Mouse (Mus musculus) olfactory bulb, adult 2 months (tissue): ENCODE measurements around the gene Rabl6. TPM values are rescaled to one million over a fixed set of nuclear protein-coding genes. Genes with fewer than 3 reads are reported as not detected.

Source experiments
- H3K27ac ChIP-seq: fragments of 200-500 bp; 2 replicates; pipeline ENCODE4 v1.5.1; 2012; ENCODE audit warnings: low read depth, low read length; ENCODE audit not compliant: insufficient read depth
- H3K4me1 ChIP-seq: fragments of 200-500 bp; 2 replicates; pipeline ENCODE4 v1.6.1; 2012; ENCODE audit warnings: low read length; ENCODE audit not compliant: control insufficient read depth, insufficient read depth
- H3K4me3 ChIP-seq: fragments of 200-500 bp; 2 replicates; pipeline ENCODE4 v1.5.1; 2012; ENCODE audit warnings: mild to moderate bottlenecking, low read depth, low read length, moderate library complexity; ENCODE audit not compliant: insufficient read depth
- CTCF ChIP-seq: fragments of 200-500 bp; IDR thresholded peaks from 2 replicates; pipeline ENCODE4 v1.5.1; 2012; ENCODE audit warnings: low read depth, mild to moderate bottlenecking, low read length, moderate library complexity; ENCODE audit not compliant: insufficient read depth
- POLR2A ChIP-seq: fragments of 200-500 bp; IDR thresholded peaks from 2 replicates; pipeline ENCODE4 v1.6.1; 2012; ENCODE audit warnings: mild to moderate bottlenecking, low read depth, low read length, moderate library complexity; ENCODE audit not compliant: insufficient read depth
- WGBS: fragments of 180-500 bp; shearing (Covaris S2); methylation state at CpG from one replicate; pipeline ENCODE4 v1.1.7; 2018; 5-methylcytosine and 5-hydroxymethylcytosine counted together
- polyA plus RNA-seq: library from polyadenylated mRNA; stranded (reverse); fragments of >200 nt; gene quantifications from 2 replicates; pipeline ENCODE4 v1.2.4, GENCODE M21; 2012; ENCODE audit warnings: low replicate concordance; ENCODE audit not compliant: missing spikeins, insufficient read depth, insufficient read length

The Rabl6 gene
- polyA plus RNA-seq, 1 experiment: not detected

- TF ChIP-seq CTCF (no peak), POLR2A (no peak)
- WGBS: 55% methylated on average over 75 of the region's 75 CpGs
- Histone ChIP-seq H3K27ac (no peak overlapping the region), H3K4me3 (no peak overlapping the region), H3K4me1 (peaks cover 64% of the 10 kb centered on the region)
These were observed 30.1 kb downstream of the Rabl6 start for GRCm38 (mm10) chr2:25577951-25578795.

- no peak overlapping the region for H3K27ac ChIP-seq
- 43% methylated on average over 92 of the region's 92 CpGs for WGBS
- H3K4me1 ChIP-seq: peaks cover 59% of the 10 kb centered on the region
- no peak for TF ChIP-seq POLR2A
- no peak for TF ChIP-seq CTCF
- H3K4me3 ChIP-seq: no peak overlapping the region
These were observed 31.1 kb downstream of the Rabl6 start for GRCm38 (mm10) chr2:25576965-25577891.

GRCm38 (mm10) chr2:25576028-25576850, 32.1 kb downstream of the Rabl6 start:
- Histone ChIP-seq H3K4me1 (peaks cover 53% of the 10 kb centered on the region), H3K27ac (0 out of 2 replicates have a peak overlapping the region, but pooled peaks have one; percentile 56), H3K4me3 (no peak overlapping the region)
- TF ChIP-seq CTCF (no peak), POLR2A (no peak)
- 73% methylated on average over 16 of the region's 16 CpGs for WGBS

- WGBS: 8% methylated on average over 21 of the region's 21 CpGs
- Histone ChIP-seq H3K4me1 (peaks cover 51% of the 10 kb centered on the region), H3K27ac (0 out of 2 replicates have a peak overlapping the region, but pooled peaks have one; percentile 56), H3K4me3 (peak overlapping the region; percentile 69)
- TF ChIP-seq POLR2A (no peak), CTCF (no peak)
These were observed 32.8 kb downstream of the Rabl6 start for GRCm38 (mm10) chr2:25575432-25576027.

- Histone ChIP-seq H3K27ac (peak within 1 kb of the TSS; percentile 96), H3K4me3 (peak within 1 kb of the TSS; percentile 69), H3K4me1 (peaks cover 46% of the 10 kb centered on the region)
- TF ChIP-seq POLR2A: peak; percentile 83
- no peak for TF ChIP-seq CTCF
- WGBS: under 1% methylated on average over 44 of the region's 45 CpGs
These were observed 33.5 kb downstream of the Rabl6 start, which contains the start of the genes Mamdc4 and Phpt1 for GRCm38 (mm10) chr2:25574579-25575431. TSS of gene Mamdc4 (minus strand) at chr2:25574845. TSS of gene Phpt1 (minus strand) at chr2:25575224.

GRCm38 (mm10) chr2:25574136-25574535, 34.2 kb downstream of the Rabl6 start:
- TF ChIP-seq CTCF: no peak
- no peak for TF ChIP-seq POLR2A
- H3K27ac ChIP-seq: peak overlapping the region; percentile 96; the same call in 1 of the 2 replicates
- H3K4me3 ChIP-seq: peak overlapping the region; percentile 69
- WGBS: 4% methylated on average over 11 of the region's 11 CpGs
- H3K4me1 ChIP-seq: peaks cover 39% of the 10 kb centered on the region

GRCm38 (mm10) chr2:25573068-25573467, 35.3 kb downstream of the Rabl6 start:
- Histone ChIP-seq H3K4me1 (peaks cover 32% of the 10 kb centered on the region), H3K27ac (no peak overlapping the region), H3K4me3 (no peak overlapping the region)
- TF ChIP-seq POLR2A (no peak), CTCF (no peak)
- 95% methylated on average over 2 of the region's 2 CpGs for WGBS
